Mouse (Mus musculus): ENCODE data around the gene Ccl25. TPM values are rescaled to one million over a fixed set of nuclear protein-coding genes. Genes with fewer than 3 reads are reported as not detected.
"Not testable (repeated sequence)": the region's sequence is repeated elsewhere in the genome, so short reads cannot be mapped to it uniquely, and the experiment has no call there.

Ccl25 gene
- polyA plus RNA-seq, 1 experiment from 2014 or later, result 22.6 TPM

DNA sequence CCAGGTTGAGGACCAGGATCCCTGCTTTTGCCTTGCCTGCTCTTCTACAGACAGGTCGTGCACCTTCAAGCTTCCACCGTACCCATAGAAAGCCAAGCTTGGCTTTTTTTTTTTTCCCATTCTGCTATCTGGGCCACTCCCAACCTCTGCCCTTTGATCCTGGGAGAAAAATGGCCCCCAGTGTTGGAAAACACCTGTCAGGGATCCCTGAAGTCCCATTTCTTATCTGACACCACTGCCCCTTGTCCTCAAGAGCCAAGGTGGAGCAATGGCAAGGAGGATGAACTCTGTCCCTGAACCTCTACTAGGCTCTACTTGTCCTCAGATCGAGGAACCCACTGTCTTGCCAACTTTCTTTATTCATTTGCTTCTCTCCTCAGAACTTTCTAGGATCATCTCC, 25.6 kb downstream of the Ccl25 start:
- Histone ChIP-seq H3K9me3 (no peaks in the 10 kb centered on the region), H3K4me3 (no peak overlapping the region), H3K27ac (no peak overlapping the region), H3K4me1 (replicated peaks) (peaks cover 9% of the 10 kb centered on the region), H3K36me3 (no peaks in the 10 kb centered on the region), H3K27me3 (ENCODE audit: insufficient read depth, poor library complexity, severe bottlenecking) (no peaks in the 10 kb centered on the region)
- no peak for DNase-seq (ENCODE audit: low spot score)
- 84% methylated on average over 3 of the region's 3 CpGs for WGBS

DNA sequence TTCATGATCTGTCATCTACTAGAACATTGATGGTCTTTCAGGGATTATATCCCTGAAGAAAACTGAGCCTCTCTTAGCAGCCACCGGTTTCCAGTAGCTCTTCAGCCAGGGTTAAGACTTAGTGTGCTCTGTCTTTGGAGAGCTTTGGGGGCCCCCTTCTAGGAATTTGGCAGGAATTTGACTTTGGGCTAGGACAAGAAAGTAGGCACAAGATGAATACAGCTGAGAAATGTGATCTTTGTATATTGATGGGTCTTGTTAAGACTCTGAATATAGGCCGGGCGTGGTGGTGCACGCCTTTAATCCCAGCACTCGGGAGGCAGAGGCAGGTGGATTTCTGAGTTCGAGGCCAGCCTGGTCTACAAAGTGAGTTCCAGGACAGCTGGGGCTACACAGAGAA, 27.6 kb downstream of the Ccl25 start:
- not testable (repeated sequence) for H3K27me3 ChIP-seq (ENCODE audit: insufficient read depth, poor library complexity, severe bottlenecking); H3K27ac ChIP-seq; H3K4me1 ChIP-seq (replicated peaks); H3K4me3 ChIP-seq; DNase-seq (ENCODE audit: low spot score); H3K36me3 ChIP-seq; H3K9me3 ChIP-seq
- 94% methylated on average over 6 of the region's 6 CpGs for WGBS

GRCm38 (mm10) chr8:4353741-4354140, 28.7 kb downstream of the Ccl25 start:
- H3K4me1 ChIP-seq (replicated peaks), result no peaks in the 10 kb centered on the region
- no peak for DNase-seq (ENCODE audit: low spot score)
- H3K9me3 ChIP-seq, result no peaks in the 10 kb centered on the region
- no peak overlapping the region for H3K27ac ChIP-seq
- H3K36me3 ChIP-seq, result no peaks in the 10 kb centered on the region
- H3K4me3 ChIP-seq, result no peak overlapping the region
- 80% methylated on average over 4 of the region's 4 CpGs for WGBS
- H3K27me3 ChIP-seq (ENCODE audit: insufficient read depth, poor library complexity, severe bottlenecking), result no peaks in the 10 kb centered on the region

GRCm38 (mm10) chr8:4354516-4354915, 29.5 kb downstream of the Ccl25 start:
- H3K27me3 ChIP-seq (ENCODE audit: insufficient read depth, poor library complexity, severe bottlenecking), result no peaks in the 10 kb centered on the region
- no peaks in the 10 kb centered on the region for H3K9me3 ChIP-seq
- no peak overlapping the region for H3K4me3 ChIP-seq
- DNase-seq (ENCODE audit: low spot score), result no peak
- WGBS, result 76% methylated on average over 1 of the region's 1 CpGs
- no peaks in the 10 kb centered on the region for H3K4me1 ChIP-seq (replicated peaks)
- H3K36me3 ChIP-seq, result no peaks in the 10 kb centered on the region
- H3K27ac ChIP-seq, result no peak overlapping the region

DNA sequence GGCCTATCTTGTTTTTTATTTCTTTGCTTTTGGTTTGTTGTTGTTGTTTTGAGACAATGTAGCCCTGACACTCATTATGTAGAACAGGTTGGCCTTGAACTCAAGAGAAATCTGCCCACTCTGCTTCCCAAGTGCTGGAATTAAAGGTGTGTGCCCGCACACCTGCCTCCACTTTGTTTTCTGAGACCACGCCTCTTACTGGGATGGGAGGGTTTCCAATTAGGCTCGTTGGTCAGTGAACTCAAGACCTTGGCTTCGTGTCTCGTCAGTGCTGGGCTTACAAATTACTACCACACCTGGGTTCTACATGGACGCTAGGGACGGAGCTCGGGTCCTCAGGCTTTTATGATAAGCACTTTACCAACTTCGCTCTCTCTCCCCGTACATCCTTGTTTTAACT, 30.4 kb downstream of the Ccl25 start:
- no peak for DNase-seq (ENCODE audit: low spot score)
- H3K9me3 ChIP-seq, result no peaks in the 10 kb centered on the region
- no peak overlapping the region for H3K4me3 ChIP-seq
- no peaks in the 10 kb centered on the region for H3K4me1 ChIP-seq (replicated peaks)
- no peak overlapping the region for H3K27ac ChIP-seq
- WGBS, result 90% methylated on average over 10 of the region's 10 CpGs
- H3K27me3 ChIP-seq (ENCODE audit: insufficient read depth, poor library complexity, severe bottlenecking), result no peaks in the 10 kb centered on the region
- H3K36me3 ChIP-seq, result no peaks in the 10 kb centered on the region

DNA sequence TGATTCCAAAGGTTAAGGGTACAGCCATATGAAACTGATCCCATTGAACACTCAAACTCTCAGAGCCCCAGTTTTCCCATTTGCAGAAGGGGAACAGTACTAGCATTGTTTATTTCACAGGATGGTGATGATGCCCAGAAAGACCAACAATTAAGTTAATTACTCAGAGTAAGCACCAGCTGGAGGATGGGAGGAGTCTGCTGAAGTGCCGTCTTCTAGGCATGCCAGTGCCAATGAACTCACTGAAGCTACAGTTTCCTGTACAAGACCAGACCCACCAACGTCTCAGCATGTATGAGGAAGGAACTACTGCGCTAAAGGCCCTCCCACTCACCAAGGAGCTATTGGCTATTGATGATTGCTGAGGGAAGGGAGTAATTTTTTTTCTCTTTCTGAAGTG, 34.4 kb downstream of the Ccl25 start:
- H3K27ac ChIP-seq, result no peak overlapping the region
- H3K4me1 ChIP-seq (replicated peaks), result no peaks in the 10 kb centered on the region
- H3K36me3 ChIP-seq, result no peaks in the 10 kb centered on the region
- H3K9me3 ChIP-seq, result no peaks in the 10 kb centered on the region
- no peak for DNase-seq (ENCODE audit: low spot score)
- no peaks in the 10 kb centered on the region for H3K27me3 ChIP-seq (ENCODE audit: insufficient read depth, poor library complexity, severe bottlenecking)
- H3K4me3 ChIP-seq, result no peak overlapping the region
- 73% methylated on average over 3 of the region's 3 CpGs for WGBS

GRCm38 (mm10) chr8:4360922-4361321, 35.9 kb downstream of the Ccl25 start:
- no peaks in the 10 kb centered on the region for H3K27me3 ChIP-seq (ENCODE audit: insufficient read depth, poor library complexity, severe bottlenecking)
- H3K27ac ChIP-seq, result no peak overlapping the region
- no peak overlapping the region for H3K4me3 ChIP-seq
- no peaks in the 10 kb centered on the region for H3K9me3 ChIP-seq
- H3K4me1 ChIP-seq (replicated peaks), result no peaks in the 10 kb centered on the region
- 82% methylated on average over 2 of the region's 2 CpGs for WGBS
- H3K36me3 ChIP-seq, result no peaks in the 10 kb centered on the region
- DNase-seq (ENCODE audit: low spot score), result no peak

DNA sequence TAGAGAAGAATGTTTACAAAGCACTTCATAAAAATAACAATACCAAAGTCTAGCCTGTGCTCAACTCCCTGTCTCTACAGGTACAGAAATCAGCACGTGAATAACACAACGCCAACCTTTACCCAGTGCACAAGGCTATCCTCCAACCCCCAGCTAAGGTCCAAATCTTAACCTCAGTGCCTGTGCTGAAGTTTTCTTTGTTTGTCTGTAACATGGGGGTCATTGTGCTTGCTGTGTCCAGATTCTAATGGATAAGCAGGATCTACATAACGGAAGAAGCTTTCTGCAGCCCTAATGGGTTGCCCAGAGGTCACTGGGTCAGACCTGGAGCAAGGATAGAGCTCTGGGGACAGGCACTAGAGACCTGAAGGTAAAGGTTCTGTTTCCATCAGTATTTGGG, 41.2 kb downstream of the Ccl25 start:
- no peaks in the 10 kb centered on the region for H3K36me3 ChIP-seq
- no peaks in the 10 kb centered on the region; the same call in 1 of the 2 replicates for H3K9me3 ChIP-seq
- no peak for DNase-seq (ENCODE audit: low spot score)
- WGBS, result 86% methylated on average over 3 of the region's 3 CpGs
- no peaks in the 10 kb centered on the region for H3K4me1 ChIP-seq (replicated peaks)
- H3K4me3 ChIP-seq, result no peak overlapping the region
- H3K27ac ChIP-seq, result no peak overlapping the region
- no peaks in the 10 kb centered on the region for H3K27me3 ChIP-seq (ENCODE audit: insufficient read depth, poor library complexity, severe bottlenecking)

DNA sequence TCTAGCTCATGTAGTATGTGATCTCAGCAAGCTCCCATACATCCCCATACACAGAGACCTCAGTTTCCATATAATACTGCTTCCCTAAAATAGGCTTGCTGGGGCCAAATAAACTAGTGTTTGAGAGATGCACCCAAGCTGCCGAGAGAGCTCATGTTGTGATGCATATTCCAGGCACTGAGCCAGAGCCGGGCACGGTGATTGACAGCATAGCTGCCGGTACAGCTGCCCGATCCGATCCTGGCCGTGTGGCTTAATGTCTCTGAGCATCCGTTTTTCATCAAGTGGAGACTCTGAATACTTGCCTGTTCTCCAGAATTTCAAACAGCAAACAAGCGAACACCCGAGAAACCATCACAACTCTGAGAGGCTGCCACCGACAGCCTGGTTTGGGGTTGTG, 42.8 kb downstream of the Ccl25 start:
- H3K36me3 ChIP-seq, result no peaks in the 10 kb centered on the region
- H3K4me1 ChIP-seq (replicated peaks), result no peaks in the 10 kb centered on the region
- H3K27ac ChIP-seq, result no peak overlapping the region
- no peak overlapping the region for H3K4me3 ChIP-seq
- no peaks in the 10 kb centered on the region; the same call in 1 of the 2 replicates for H3K9me3 ChIP-seq
- H3K27me3 ChIP-seq (ENCODE audit: insufficient read depth, poor library complexity, severe bottlenecking), result no peaks in the 10 kb centered on the region
- DNase-seq (ENCODE audit: low spot score), result no peak
- 88% methylated on average over 11 of the region's 11 CpGs for WGBS

DNA sequence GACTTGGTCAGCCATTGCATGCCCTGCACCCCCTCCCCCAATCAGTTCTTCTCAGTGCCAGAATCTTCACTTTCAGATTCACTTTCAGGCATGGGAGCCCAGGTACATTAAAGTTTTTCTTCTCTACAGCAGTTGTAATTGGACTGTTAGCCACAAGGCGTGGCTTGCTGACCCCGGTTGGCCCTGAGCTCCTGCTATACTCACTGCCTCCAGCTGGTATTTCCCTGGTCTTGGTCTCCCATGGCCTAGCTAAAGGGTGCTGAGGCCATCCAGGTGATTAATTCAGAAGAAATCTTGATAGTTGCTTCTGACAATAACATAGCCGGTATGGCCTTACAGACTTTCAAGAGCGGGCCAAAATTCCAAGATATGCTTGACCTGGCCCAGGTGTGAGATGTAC, 43.5 kb downstream of the Ccl25 start:
- no peaks in the 10 kb centered on the region for H3K36me3 ChIP-seq
- no peak overlapping the region for H3K4me3 ChIP-seq
- H3K4me1 ChIP-seq (replicated peaks), result no peaks in the 10 kb centered on the region
- DNase-seq (ENCODE audit: low spot score), result no peak
- H3K27me3 ChIP-seq (ENCODE audit: insufficient read depth, poor library complexity, severe bottlenecking), result no peaks in the 10 kb centered on the region
- H3K9me3 ChIP-seq, result no peaks in the 10 kb centered on the region; the same call in 1 of the 2 replicates
- H3K27ac ChIP-seq, result no peak overlapping the region
- 91% methylated on average over 4 of the region's 4 CpGs for WGBS

- no peak overlapping the region for H3K4me3 ChIP-seq
- no peaks in the 10 kb centered on the region; the same call in 1 of the 2 replicates for H3K9me3 ChIP-seq
- no peaks in the 10 kb centered on the region for H3K4me1 ChIP-seq (replicated peaks)
- no peaks in the 10 kb centered on the region for H3K27me3 ChIP-seq (ENCODE audit: insufficient read depth, poor library complexity, severe bottlenecking)
- DNase-seq (ENCODE audit: low spot score), result peak; percentile 39
- no peaks in the 10 kb centered on the region for H3K36me3 ChIP-seq
- 24% methylated on average over 2 of the region's 2 CpGs for WGBS
- no peak overlapping the region for H3K27ac ChIP-seq
These were observed 45.1 kb downstream of the Ccl25 start for GRCm38 (mm10) chr8:4370078-4370477.

DNA sequence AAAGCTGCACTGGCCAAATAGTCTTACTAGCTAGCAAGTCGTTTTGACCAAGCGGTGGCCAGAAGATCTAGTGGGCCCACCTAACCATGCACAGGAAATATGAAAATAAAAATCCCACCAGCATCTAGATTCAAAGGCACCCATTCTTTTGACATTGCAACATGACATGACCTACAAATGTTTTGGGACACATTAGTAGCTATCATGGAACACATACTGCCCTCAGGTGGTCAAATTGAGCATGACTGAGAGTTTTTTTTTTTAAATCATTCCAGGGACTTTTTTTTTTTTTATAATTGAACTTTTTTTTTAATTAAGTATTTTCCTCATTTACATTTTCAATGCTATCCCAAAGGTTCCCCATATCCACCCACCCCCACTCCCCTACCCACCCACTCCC, 47.6 kb downstream of the Ccl25 start:
- 70% methylated on average over 2 of the region's 2 CpGs for WGBS
- H3K9me3 ChIP-seq, result no peaks in the 10 kb centered on the region; the same call in 1 of the 2 replicates
- no peak overlapping the region for H3K27ac ChIP-seq
- no peaks in the 10 kb centered on the region for H3K36me3 ChIP-seq
- no peak overlapping the region for H3K4me3 ChIP-seq
- no peaks in the 10 kb centered on the region for H3K27me3 ChIP-seq (ENCODE audit: insufficient read depth, poor library complexity, severe bottlenecking)
- no peaks in the 10 kb centered on the region for H3K4me1 ChIP-seq (replicated peaks)
- DNase-seq (ENCODE audit: low spot score), result no peak

DNA sequence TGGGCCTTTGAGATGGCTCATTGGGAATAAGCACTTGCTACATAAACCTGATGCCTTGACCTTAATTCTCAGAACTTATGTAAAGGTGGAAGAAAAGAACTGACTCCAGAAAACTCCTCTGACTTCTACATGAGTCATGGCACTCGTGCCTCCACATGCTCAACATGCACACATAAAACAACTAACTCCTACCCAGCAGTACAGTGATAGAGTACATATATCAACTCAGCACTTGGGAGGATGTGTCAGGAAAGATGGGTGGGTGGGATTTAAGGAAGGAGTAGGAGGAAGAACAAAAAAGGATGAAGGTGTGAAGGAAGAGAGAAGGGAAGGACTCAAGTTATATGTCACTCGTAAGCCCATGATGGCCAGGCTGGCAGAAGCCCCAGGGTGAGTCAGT, 76.4 kb downstream of the Ccl25 start:
- Histone ChIP-seq H3K9me3 (0 out of 2 replicates have a peak, but pooled peaks cover 3% of the 10 kb centered on the region), H3K27me3 (ENCODE audit: insufficient read depth, poor library complexity, severe bottlenecking) (no peaks in the 10 kb centered on the region), H3K36me3 (no peaks in the 10 kb centered on the region), H3K4me3 (no peak overlapping the region), H3K4me1 (replicated peaks) (peaks cover 5% of the 10 kb centered on the region; the same call in 1 of the 2 replicates), H3K27ac (no peak overlapping the region)
- no peak for DNase-seq (ENCODE audit: low spot score)
- 89% methylated on average over 2 of the region's 2 CpGs for WGBS
